Mouse (Mus musculus) ES-E14 (cell line): ENCODE data around the gene Nup107.

Experiments
- CHD2 ChIP-seq: IDR thresholded peaks from 2 replicates; pipeline ENCODE4 v1.6.1; 2014; ENCODE audit warnings: mild to moderate bottlenecking, low read depth, low read length, inconsistent platforms
- MAFK ChIP-seq: IDR thresholded peaks from 2 replicates; pipeline ENCODE4 v1.6.1; 2014; ENCODE audit warnings: mild to moderate bottlenecking, low read depth, low read length, inconsistent platforms; ENCODE audit not compliant: insufficient read depth
- ZC3H11A ChIP-seq: IDR thresholded peaks from 2 replicates; pipeline ENCODE4 v1.6.1; 2012; ENCODE audit warnings: low read depth, mild to moderate bottlenecking, inconsistent platforms, low read length, borderline replicate concordance
- ZNF384 ChIP-seq: IDR thresholded peaks from 2 replicates; pipeline ENCODE4 v1.6.1; 2012; ENCODE audit warnings: low read depth, low read length, inconsistent platforms

GRCm38 (mm10) chr10:117829022-117829421, 36.5 kb upstream of the Nup107 start:
- TF ChIP-seq ZC3H11A, result no peak
- no peak for TF ChIP-seq ZNF384
- no peak for TF ChIP-seq MAFK
- no peak for TF ChIP-seq CHD2
